Mouse (Mus musculus) liver, embryonic 14.5 days (tissue): ENCODE data around the gene Gm28372. TPM values are rescaled to one million over a fixed set of nuclear protein-coding genes. Genes with fewer than 3 reads are reported as not detected.
A peak's percentile ranks its signal among the peaks of the same experiment; 100 is the strongest.

ENCODE experiments used
- ATAC-seq: fragments of 200-750 bp; cut with Nextera tagmentation; 2 replicates; pipeline ENCODE4 v1.8.0; 2017; ENCODE audit warnings: moderate number of reproducible peaks, mild to moderate bottlenecking, moderate library complexity; ENCODE audit not compliant: insufficient read depth
- DNase-seq, 3 experiments: peaks; one replicate each; pipeline ENCODE4 v3.0.0-alpha.2; 2012 to 2013; ENCODE audit warnings: low read depth in 3 of 3, low spot score in 3 of 3
- H3K27ac ChIP-seq: fragments of 300-500 bp; sonication (generic); 2 replicates; pipeline ENCODE4 v1.5.1; 2014; ENCODE audit warnings: moderate library complexity, mild to moderate bottlenecking, control low read depth, inconsistent platforms
- H3K27me3 ChIP-seq: fragments of 300-500 bp; sonication (generic); 2 replicates; pipeline ENCODE4 v1.6.1; 2014; ENCODE audit warnings: mild to moderate bottlenecking, low read length, moderate library complexity; ENCODE audit not compliant: control insufficient read depth, insufficient read depth
- H3K36me3 ChIP-seq: fragments of 300-500 bp; sonication (generic); replicated peaks from 2 replicates; pipeline ENCODE4 v1.6.1; 2014; ENCODE audit warnings: low read depth; ENCODE audit not compliant: control insufficient read depth, insufficient read depth
- H3K4me1 ChIP-seq, 2 experiments: fragments of 200-500 bp in 1 of 2; fragments of 300-500 bp in 1 of 2; sonication (generic) in 1 of 2; replicated peaks; 2 replicates each; pipeline ENCODE4 v1.6.1; 2012 to 2014; ENCODE audit warnings: antibody characterized with exemption in 1 of 2, inconsistent platforms in 1 of 2, low read length in 1 of 2; ENCODE audit not compliant: control insufficient read depth in 2 of 2, insufficient read depth in 2 of 2
- H3K4me2 ChIP-seq: fragments of 300-500 bp; sonication (generic); 2 replicates; pipeline ENCODE4 v1.6.1; 2014; ENCODE audit warnings: low read depth, mild to moderate bottlenecking, control low read depth, moderate library complexity
- H3K4me3 ChIP-seq, 2 experiments: fragments of 200-500 bp in 1 of 2; fragments of 300-500 bp in 1 of 2; sonication (generic) in 1 of 2; 2 replicates each; pipeline ENCODE4 v1.5.1; 2012 to 2014; ENCODE audit warnings: low read depth in 2 of 2, low read length in 2 of 2, mild to moderate bottlenecking in 2 of 2, control low read depth in 1 of 2, inconsistent platforms in 1 of 2, moderate library complexity in 1 of 2; ENCODE audit not compliant: insufficient read depth in 1 of 2
- H3K9ac ChIP-seq: fragments of 300-500 bp; sonication (generic); replicated peaks from 2 replicates; pipeline ENCODE4 v1.6.1; 2014; ENCODE audit warnings: mild to moderate bottlenecking, control low read depth, moderate library complexity
- H3K9me3 ChIP-seq: fragments of 300-500 bp; sonication (generic); 2 replicates; pipeline ENCODE4 v1.6.1; 2016; ENCODE audit warnings: low read length, mixed read lengths; ENCODE audit not compliant: control insufficient read depth
- CTCF ChIP-seq: IDR thresholded peaks from 2 replicates; pipeline ENCODE4 v1.5.1; 2016; ENCODE audit warnings: antibody characterized with exemption, low read depth, control low read depth
- EP300 ChIP-seq: IDR thresholded peaks from 2 replicates; pipeline ENCODE4 v1.6.1; 2016; ENCODE audit warnings: antibody characterized with exemption, low read depth
- WGBS: fragments of 180-500 bp; shearing (Covaris S2); extraction: QIAGEN DNeasy Blood & Tissue Kit; methylation state at CpG from one replicate; pipeline ENCODE4 v1.1.7; 2014; ENCODE audit not compliant: insufficient replicate concordance; 5-methylcytosine and 5-hydroxymethylcytosine counted together
- polyA plus RNA-seq, 2 experiments: library from polyadenylated mRNA; depleted of rRNA in 1 of 2; stranded (reverse) in 1 of 2; unstranded in 1 of 2; fragments of >200 nt; fragmentation: Nextera tagmentation in 1 of 2; extraction: Ambion mirVana in 1 of 2; gene quantifications; 2 replicates each; pipeline versions ENCODE4 v1.2.1 to v1.2.3; 2012 to 2014

Gm28372 gene
- polyA plus RNA-seq, 2 experiments: not detected

DNA sequence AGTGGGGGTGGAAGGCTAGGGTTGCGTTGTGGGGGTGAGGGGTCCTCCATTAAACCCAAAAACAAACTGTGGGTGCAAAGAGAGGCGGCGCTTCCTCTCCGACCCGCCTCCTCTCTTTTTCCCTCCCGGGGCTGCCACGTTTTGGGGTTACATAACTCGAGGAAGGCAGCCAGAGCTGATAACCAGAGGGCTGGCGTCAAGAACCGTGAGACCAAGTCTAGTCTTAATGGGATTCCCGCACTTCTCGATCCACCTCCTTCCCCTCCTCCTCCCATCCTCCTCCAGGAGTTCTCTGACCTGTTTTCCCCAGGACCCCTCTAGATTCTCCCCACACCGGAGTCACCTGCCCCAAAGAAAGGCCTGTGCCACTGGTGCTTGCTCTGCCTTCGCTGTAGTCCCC is 6.9 kb upstream of the Gm28372 start:
- H3K4me3 ChIP-seq: no peak overlapping the region

GRCm38 (mm10) chr2:130400046-130400445 is 5.0 kb upstream of the Gm28372 start:
- H3K27me3 ChIP-seq: peaks cover 21% of the 10 kb centered on the region
- TF ChIP-seq CTCF (no peak), EP300 (no peak)
- no peak overlapping the region for H3K9ac ChIP-seq
- 50% methylated on average over 1 of the region's 1 CpGs for WGBS
- H3K4me1 ChIP-seq: no peaks in the 10 kb centered on the region
- no peak for ATAC-seq
- no peak overlapping the region for H3K27ac ChIP-seq
- DNase-seq: no peak
- H3K36me3 ChIP-seq: no peaks in the 10 kb centered on the region
- no peaks in the 10 kb centered on the region for H3K9me3 ChIP-seq
- no peak overlapping the region for H3K4me2 ChIP-seq
- no peak overlapping the region for H3K4me3 ChIP-seq

More for the DNA sequence above, 6.9 kb upstream of the Gm28372 start:
- H3K4me1 ChIP-seq: no peaks in the 10 kb centered on the region
- peaks cover 21% of the 10 kb centered on the region for H3K27me3 ChIP-seq
- TF ChIP-seq EP300: no peak
- no peak for TF ChIP-seq CTCF
- H3K4me2 ChIP-seq: peak overlapping the region; percentile 63
- 13% methylated on average over 14 of the region's 14 CpGs for WGBS
- ATAC-seq: no peak
- no peaks in the 10 kb centered on the region for H3K36me3 ChIP-seq
- H3K9ac ChIP-seq: no peak overlapping the region
- no peak for DNase-seq
- no peaks in the 10 kb centered on the region for H3K9me3 ChIP-seq
- no peak overlapping the region for H3K27ac ChIP-seq

GRCm38 (mm10) chr2:130401891-130402290 is 3.1 kb upstream of the Gm28372 start:
- ATAC-seq: no peak
- H3K9ac ChIP-seq: no peak overlapping the region
- H3K4me1 ChIP-seq: no peaks in the 10 kb centered on the region
- TF ChIP-seq EP300: no peak
- no peak overlapping the region for H3K4me2 ChIP-seq
- DNase-seq: no peak
- no peak overlapping the region for H3K27ac ChIP-seq
- H3K9me3 ChIP-seq: no peaks in the 10 kb centered on the region
- H3K36me3 ChIP-seq: no peaks in the 10 kb centered on the region
- no peak overlapping the region for H3K4me3 ChIP-seq
- WGBS: 60% methylated on average over 4 of the region's 4 CpGs
- H3K27me3 ChIP-seq: peaks cover 16% of the 10 kb centered on the region

DNA sequence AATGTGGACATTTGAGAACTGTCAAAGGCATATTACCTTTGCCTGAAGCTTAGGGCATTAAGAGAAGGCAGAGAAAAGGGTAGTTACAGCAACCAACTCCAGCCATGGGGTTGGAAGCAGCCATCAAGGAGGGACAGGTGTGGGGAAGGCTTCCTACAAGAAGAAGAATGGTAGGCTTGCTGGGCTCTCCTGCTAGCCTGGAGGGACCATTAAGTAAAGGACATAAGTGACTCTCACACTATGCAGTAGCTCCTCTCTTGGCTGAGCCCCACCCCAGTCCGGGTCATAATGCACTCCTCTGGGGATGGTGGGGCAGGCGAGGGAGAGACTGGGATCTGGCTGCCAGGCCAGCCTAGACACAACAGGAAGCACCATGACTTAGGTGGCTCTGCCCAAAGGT is 1.1 kb downstream of the Gm28372 start, which contains the start of gene Tmem239:
Gene Tmem239 (plus strand): TSS at position 301 of the 400 bp plus-strand sequence.
- DNase-seq (no peak), ATAC-seq (no peak)
- Histone ChIP-seq H3K9ac (no peak within 1 kb of the TSS), H3K27ac (no peak within 1 kb of the TSS), H3K4me1 (no peaks in the 10 kb centered on the region), H3K4me3 (no peak within 1 kb of the TSS), H3K4me2 (no peak within 1 kb of the TSS), H3K27me3 (no peaks in the 10 kb centered on the region), H3K9me3 (no peaks in the 10 kb centered on the region), H3K36me3 (no peaks in the 10 kb centered on the region)
- 62% methylated on average over 2 of the region's 2 CpGs for WGBS
- no peak for TF ChIP-seq EP300
- no peak for TF ChIP-seq CTCF

DNA sequence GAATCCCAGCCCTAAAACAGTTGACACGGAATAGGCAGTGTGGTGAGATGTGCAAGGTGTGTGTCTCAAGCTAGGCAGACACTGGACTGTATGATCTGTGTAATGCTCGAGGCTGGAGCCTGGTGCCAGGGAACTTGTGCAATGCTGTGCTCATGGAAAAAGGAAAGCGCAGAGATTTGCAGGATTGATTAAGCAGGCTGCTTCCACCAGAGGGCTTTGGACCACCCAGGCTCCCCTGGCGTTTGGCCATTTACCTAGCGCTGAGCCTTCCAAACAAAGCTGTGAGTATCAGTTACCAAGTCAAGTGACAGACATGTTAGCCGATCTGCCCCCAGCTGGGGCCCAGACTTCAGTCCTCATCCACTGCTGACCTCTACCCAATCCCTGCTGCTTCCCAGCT is 3.2 kb downstream of the Gm28372 start:
- Histone ChIP-seq H3K9me3 (no peaks in the 10 kb centered on the region), H3K4me3 (no peak overlapping the region), H3K9ac (no peak overlapping the region), H3K27ac (no peak overlapping the region), H3K36me3 (no peaks in the 10 kb centered on the region), H3K4me2 (no peak overlapping the region), H3K4me1 (no peaks in the 10 kb centered on the region), H3K27me3 (no peaks in the 10 kb centered on the region)
- no peak for ATAC-seq
- no peak for DNase-seq
- TF ChIP-seq CTCF: no peak
- TF ChIP-seq EP300: no peak
- 28% methylated on average over 6 of the region's 6 CpGs for WGBS
